In the genomic region with DNA sequence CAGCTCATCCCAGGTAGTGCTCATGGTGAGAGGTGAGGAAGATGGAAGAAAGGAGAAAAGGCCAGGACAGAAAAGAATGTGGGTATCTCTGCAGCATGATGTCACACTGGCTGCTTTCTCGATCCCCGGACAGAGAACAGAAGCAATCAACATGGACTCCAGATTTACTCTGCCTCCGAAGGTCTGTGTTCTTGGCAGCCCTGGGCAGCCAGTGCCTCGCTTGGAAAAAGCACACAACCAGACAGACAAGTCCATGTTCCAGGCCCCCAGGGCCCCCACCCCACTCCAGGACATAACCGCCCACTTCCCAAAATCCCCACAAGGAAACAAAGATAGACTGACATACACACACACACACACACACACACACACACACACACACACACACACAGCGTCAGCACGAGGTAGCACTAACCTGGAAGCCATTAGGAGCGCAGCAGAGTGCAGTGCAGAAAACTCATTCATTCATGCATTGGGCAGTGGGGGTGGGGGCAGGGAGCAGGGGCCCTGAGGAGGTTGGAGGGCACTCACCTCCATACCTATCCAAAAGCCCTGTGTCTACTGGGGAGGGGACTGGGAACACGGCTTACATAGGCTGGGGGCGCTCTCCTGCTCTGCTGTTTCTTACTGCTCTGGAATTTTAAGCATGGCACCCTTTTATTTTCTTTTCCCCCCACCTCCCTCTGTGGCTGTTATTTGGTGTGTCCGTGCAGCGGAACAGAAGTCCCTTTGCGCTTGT, we compare ENCODE assay signal across 7 mouse cellular contexts.
A peak's percentile ranks its signal among the peaks of the same experiment; 100 is the strongest.
DNase-seq lines count a peak whose midpoint lies in the region; ATAC-seq and TF ChIP-seq lines count a peak whose summit lies in the region.

No protein-coding gene starts in this region.

- no peaks in the 10 kb centered on the region for H3K36me3 ChIP-seq in lung, embryonic 14.5 days (ENCODE audit: insufficient read depth)
- H3K36me3 ChIP-seq in hindbrain, embryonic 14.5 days (replicated peaks; ENCODE audit: control insufficient read depth, insufficient read depth), result no peaks in the 10 kb centered on the region
- no peaks in the 10 kb centered on the region for H3K36me3 ChIP-seq in midbrain, embryonic 14.5 days (ENCODE audit: control insufficient read depth, insufficient read depth, low read length)
- no peaks in the 10 kb centered on the region for H3K36me3 ChIP-seq in thymus, adult 2 months (ENCODE audit: control insufficient read depth, insufficient read depth, low read length)

- no peak overlapping the region for H3K27ac ChIP-seq in lung, embryonic 14.5 days (ENCODE audit: low read depth)
- H3K27ac ChIP-seq in cortical plate, adult 2 months (ENCODE audit: insufficient read depth, low read length), result peak overlapping the region; percentile 92
- peak overlapping the region; percentile 90 for H3K27ac ChIP-seq in hindbrain, embryonic 14.5 days
- H3K27ac ChIP-seq in midbrain, embryonic 14.5 days (replicated peaks; ENCODE audit: low read depth, low read length), result peak overlapping the region; percentile 89
- no peak overlapping the region for H3K27ac ChIP-seq in thymus, adult 2 months (ENCODE audit: control insufficient read depth, insufficient read depth, low read length)

- H3K4me3 ChIP-seq in lung, embryonic 14.5 days (ENCODE audit: low read depth, low read length), result peak overlapping the region; percentile 26
- no peak overlapping the region for H3K4me3 ChIP-seq in lung, adult 2 months (replicated peaks; ENCODE audit: extremely low read depth, low read depth, low read length)
- H3K4me3 ChIP-seq in cortical plate, adult 2 months (ENCODE audit: insufficient read depth, low read length), result peak overlapping the region; percentile 63
- H3K4me3 ChIP-seq in hindbrain, embryonic 14.5 days (replicated peaks; ENCODE audit: low read length), result peak overlapping the region; percentile 39
- peak overlapping the region; percentile 38 for H3K4me3 ChIP-seq in midbrain, embryonic 14.5 days (replicated peaks; ENCODE audit: low read depth, low read length)
- H3K4me3 ChIP-seq in thymus, adult 2 months (ENCODE audit: control insufficient read depth, insufficient read depth, low read length), result no peak overlapping the region

- H3K27me3 ChIP-seq in lung, embryonic 14.5 days (ENCODE audit: insufficient read depth, low read length), result no peaks in the 10 kb centered on the region
- H3K27me3 ChIP-seq in hindbrain, embryonic 14.5 days (ENCODE audit: control insufficient read depth, insufficient read depth, low read length), result no peaks in the 10 kb centered on the region
- no peaks in the 10 kb centered on the region for H3K27me3 ChIP-seq in midbrain, embryonic 14.5 days (ENCODE audit: control insufficient read depth, insufficient read depth, low read length)
- no peaks in the 10 kb centered on the region for H3K27me3 ChIP-seq in thymus, adult 2 months (ENCODE audit: control insufficient read depth, insufficient read depth, low read length)

- H3K9ac ChIP-seq in lung, embryonic 14.5 days, result peak overlapping the region; percentile 23; the same call in 1 of the 2 replicates
- peak overlapping the region; percentile 60 for H3K9ac ChIP-seq in hindbrain, embryonic 14.5 days
- peak overlapping the region; percentile 53 for H3K9ac ChIP-seq in midbrain, embryonic 14.5 days (replicated peaks; ENCODE audit: low read length)

- peak; percentile 59 for ATAC-seq in lung, embryonic 14.5 days (ENCODE audit: insufficient read depth)
- ATAC-seq in hindbrain, embryonic 14.5 days (ENCODE audit: low FRiP score), result peak; percentile 75
- peak; percentile 77 for ATAC-seq in midbrain, embryonic 14.5 days (ENCODE audit: low FRiP score, low TSS enrichment)

- peak overlapping the region; percentile 64 for H3K4me2 ChIP-seq in lung, embryonic 14.5 days
- peak overlapping the region; percentile 72 for H3K4me2 ChIP-seq in hindbrain, embryonic 14.5 days (replicated peaks)
- peak overlapping the region; percentile 72 for H3K4me2 ChIP-seq in midbrain, embryonic 14.5 days (ENCODE audit: low read length)

- no peaks in the 10 kb centered on the region for H3K4me1 ChIP-seq in lung, embryonic 14.5 days (ENCODE audit: insufficient read depth)
- peaks cover 2% of the 10 kb centered on the region; the same call in 1 of the 2 replicates for H3K4me1 ChIP-seq in lung, adult 2 months (ENCODE audit: control insufficient read depth, insufficient read depth, low read length)
- H3K4me1 ChIP-seq in cortical plate, adult 2 months (ENCODE audit: control insufficient read depth, insufficient read depth, low read length), result peaks cover 8% of the 10 kb centered on the region
- peaks cover 40% of the 10 kb centered on the region for H3K4me1 ChIP-seq in hindbrain, embryonic 14.5 days (replicated peaks; ENCODE audit: control insufficient read depth, insufficient read depth, low read length)
- peaks cover 15% of the 10 kb centered on the region for H3K4me1 ChIP-seq in midbrain, embryonic 14.5 days (ENCODE audit: control insufficient read depth, insufficient read depth, low read length)
- H3K4me1 ChIP-seq in thymus, adult 2 months (replicated peaks; ENCODE audit: control insufficient read depth, insufficient read depth, low read length), result peaks cover 21% of the 10 kb centered on the region

- DNase-seq in lung, embryonic 14.5 days, result no peak
- no peak for DNase-seq in lung, adult 2 months
- peak; percentile 45 for DNase-seq in hindbrain, embryonic 14.5 days (ENCODE audit: low spot score)
- peak; percentile 63 for DNase-seq in midbrain, embryonic 14.5 days
- DNase-seq in thymus, adult 2 months, result no peak
- DNase-seq in adrenal gland, postnatal 10 days, result no peak

- no peak for TF ChIP-seq CTCF in lung, embryonic 14.5 days (IDR thresholded peaks at IDR 0.05; ENCODE audit: low read depth)
- no peak for TF ChIP-seq CTCF in lung, adult 2 months (IDR thresholded peaks at IDR 0.05; ENCODE audit: insufficient read depth, low read length)
- no peak for TF ChIP-seq CTCF in cortical plate, adult 2 months (IDR thresholded peaks at IDR 0.05; ENCODE audit: extremely low read depth, insufficient read depth, low read length)
- TF ChIP-seq CTCF in thymus, adult 2 months (IDR thresholded peaks at IDR 0.05; ENCODE audit: borderline replicate concordance, control insufficient read depth, extremely low read depth, insufficient read depth, low read length, poor library complexity), result no peak

- H3K9me3 ChIP-seq in lung, embryonic 14.5 days (ENCODE audit: low read depth, low read length), result no peaks in the 10 kb centered on the region
- no peaks in the 10 kb centered on the region for H3K9me3 ChIP-seq in hindbrain, embryonic 14.5 days (ENCODE audit: control insufficient read depth, low read length)
- no peaks in the 10 kb centered on the region for H3K9me3 ChIP-seq in midbrain, embryonic 14.5 days (ENCODE audit: control insufficient read depth, low read length)

- WGBS in lung, embryonic 14.5 days, result 22% methylated on average over 13 of the region's 13 CpGs
- WGBS in lung, adult 2 months, result 32% methylated on average over 13 of the region's 13 CpGs
- WGBS in hindbrain, embryonic 14.5 days, result 23% methylated on average over 12 of the region's 13 CpGs
- WGBS in midbrain, embryonic 14.5 days, result 25% methylated on average over 13 of the region's 13 CpGs
- WGBS in thymus, adult 2 months, result 44% methylated on average over 13 of the region's 13 CpGs

- no peak for TF ChIP-seq POLR2A in lung, adult 2 months (IDR thresholded peaks at IDR 0.05; ENCODE audit: borderline replicate concordance, extremely low read depth, low read depth, low read length)
- TF ChIP-seq POLR2A in cortical plate, adult 2 months (IDR thresholded peaks at IDR 0.05; ENCODE audit: extremely low read depth, insufficient read depth, low read length), result no peak
- no peak for TF ChIP-seq POLR2A in thymus, adult 2 months (IDR thresholded peaks at IDR 0.05; ENCODE audit: control insufficient read depth, extremely low read depth, insufficient read depth, low read length, poor library complexity)

Comparison
In these comparisons a context has a peak if more than half of its experiments do, and no peak if none do; other contexts are left out.
1. H3K4me3 ChIP-seq: peak in lung, embryonic 14.5 days (single experiment), cortical plate, adult 2 months (single experiment), hindbrain, embryonic 14.5 days (single experiment) and midbrain, embryonic 14.5 days (single experiment); none in lung, adult 2 months (single experiment) and thymus, adult 2 months (single experiment).
2. DNase-seq: peak in hindbrain, embryonic 14.5 days (single experiment) and midbrain, embryonic 14.5 days (single experiment); none in lung, embryonic 14.5 days (single experiment), lung, adult 2 months (single experiment), thymus, adult 2 months (single experiment) and adrenal gland, postnatal 10 days (single experiment).
3. H3K27ac ChIP-seq: peak in cortical plate, adult 2 months (single experiment), hindbrain, embryonic 14.5 days (single experiment) and midbrain, embryonic 14.5 days (single experiment); none in lung, embryonic 14.5 days (single experiment) and thymus, adult 2 months (single experiment).
4. Peak in every context shown above with its lines, with median percentiles within 50 percentile points of each other: ATAC-seq, H3K4me2 ChIP-seq and H3K9ac ChIP-seq.